Mouse (Mus musculus): ENCODE data around the gene Wdr89. TPM values are rescaled to one million over a fixed set of nuclear protein-coding genes. Genes with fewer than 3 reads are reported as not detected.

Wdr89 gene
- polyA plus RNA-seq, 1 experiment: 13.7 TPM

DNA sequence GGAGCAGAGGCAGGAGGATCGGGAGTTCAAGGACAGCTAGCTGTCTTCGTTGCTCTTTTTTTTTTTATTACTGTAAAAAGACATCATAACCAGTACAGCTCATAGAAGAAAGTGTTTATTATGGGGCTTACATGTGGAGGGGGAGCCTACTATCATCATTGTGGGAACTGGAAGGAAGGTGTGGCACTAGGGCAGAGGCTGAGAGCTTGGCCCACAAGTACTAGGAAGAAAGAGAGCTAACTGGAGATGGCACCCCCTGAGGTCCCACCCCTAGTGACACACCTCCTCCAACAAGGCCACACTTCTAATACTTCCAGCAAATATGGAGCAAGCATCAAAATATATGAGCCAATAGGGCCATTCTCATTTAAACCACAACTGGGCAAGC is 19.6 kb downstream of the Wdr89 start:
- H3K4me1 ChIP-seq (ENCODE audit: control insufficient read depth, insufficient read depth, low read length): no peaks in the 10 kb centered on the region
- TF ChIP-seq POLR2A (IDR thresholded peaks at IDR 0.05; ENCODE audit: borderline replicate concordance, low read depth, low read length): no peak
- TF ChIP-seq CTCF (IDR thresholded peaks at IDR 0.05; ENCODE audit: low read depth, low read length): no peak
- no peak overlapping the region for H3K4me3 ChIP-seq (ENCODE audit: insufficient read depth, low read length)
- no peak overlapping the region for H3K27ac ChIP-seq (ENCODE audit: insufficient read depth, low read depth, low read length)

DNA sequence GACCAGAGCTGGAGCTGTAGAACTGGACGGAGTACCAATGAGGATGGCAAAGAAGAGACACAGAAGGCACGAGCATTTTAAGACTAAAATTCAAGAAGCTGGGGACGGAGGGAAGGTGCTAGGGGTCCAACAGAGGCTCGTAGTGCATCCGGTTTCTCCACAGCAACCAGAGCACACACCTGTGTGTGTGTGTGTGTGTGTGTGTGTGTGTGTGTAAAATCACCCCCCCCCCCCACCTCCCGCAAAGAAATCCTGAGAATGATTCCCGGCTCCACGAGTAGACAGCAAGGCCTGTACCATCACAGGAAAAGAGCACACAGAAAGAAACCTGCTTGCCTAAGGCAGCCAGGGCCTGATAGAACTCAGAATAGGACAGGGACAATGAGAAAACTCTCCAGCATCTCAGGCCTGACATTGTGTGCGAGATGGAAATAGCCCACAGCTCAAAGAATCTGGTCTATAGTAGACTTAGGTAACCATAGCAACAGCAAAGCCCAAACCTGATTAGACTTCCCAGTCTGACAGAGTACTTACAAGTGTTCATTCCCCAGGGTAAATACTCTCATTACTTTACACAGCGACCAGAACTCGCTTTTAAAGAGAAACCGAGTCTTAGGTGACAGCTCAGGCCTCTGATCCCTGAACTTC is 20.2 kb downstream of the Wdr89 start:
- TF ChIP-seq POLR2A (IDR thresholded peaks at IDR 0.05; ENCODE audit: borderline replicate concordance, low read depth, low read length) (no peak), CTCF (IDR thresholded peaks at IDR 0.05; ENCODE audit: low read depth, low read length) (no peak)
- no peak overlapping the region for H3K27ac ChIP-seq (ENCODE audit: insufficient read depth, low read depth, low read length)
- no peaks in the 10 kb centered on the region for H3K4me1 ChIP-seq (ENCODE audit: control insufficient read depth, insufficient read depth, low read length)
- no peak overlapping the region for H3K4me3 ChIP-seq (ENCODE audit: insufficient read depth, low read length)

DNA sequence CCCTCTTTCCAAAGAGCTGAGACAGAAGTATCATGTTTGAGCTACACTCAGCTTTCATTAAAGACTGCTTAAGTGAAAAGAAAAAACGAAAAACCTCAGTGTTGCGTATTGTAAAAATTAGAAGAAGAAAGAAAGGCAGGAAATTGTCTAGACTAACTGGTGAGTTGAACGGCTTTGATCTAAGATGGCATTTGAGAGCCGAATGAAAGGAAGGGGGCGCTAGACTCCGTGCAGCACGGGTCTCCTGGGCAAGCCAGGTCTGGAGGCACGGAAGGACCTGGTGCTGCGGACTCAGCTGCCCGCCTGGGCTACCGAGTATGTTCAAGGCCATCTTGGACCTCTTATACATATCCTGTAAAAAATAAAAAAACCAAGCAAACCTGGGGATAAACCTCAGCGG is 21.1 kb downstream of the Wdr89 start:
- TF ChIP-seq POLR2A (IDR thresholded peaks at IDR 0.05; ENCODE audit: borderline replicate concordance, low read depth, low read length) (no peak), CTCF (IDR thresholded peaks at IDR 0.05; ENCODE audit: low read depth, low read length) (0 out of 2 replicates have a peak, but pooled peaks have one; percentile 19)
- Histone ChIP-seq H3K4me1 (ENCODE audit: control insufficient read depth, insufficient read depth, low read length) (no peaks in the 10 kb centered on the region), H3K4me3 (ENCODE audit: insufficient read depth, low read length) (no peak overlapping the region), H3K27ac (ENCODE audit: insufficient read depth, low read depth, low read length) (no peak overlapping the region)

DNA sequence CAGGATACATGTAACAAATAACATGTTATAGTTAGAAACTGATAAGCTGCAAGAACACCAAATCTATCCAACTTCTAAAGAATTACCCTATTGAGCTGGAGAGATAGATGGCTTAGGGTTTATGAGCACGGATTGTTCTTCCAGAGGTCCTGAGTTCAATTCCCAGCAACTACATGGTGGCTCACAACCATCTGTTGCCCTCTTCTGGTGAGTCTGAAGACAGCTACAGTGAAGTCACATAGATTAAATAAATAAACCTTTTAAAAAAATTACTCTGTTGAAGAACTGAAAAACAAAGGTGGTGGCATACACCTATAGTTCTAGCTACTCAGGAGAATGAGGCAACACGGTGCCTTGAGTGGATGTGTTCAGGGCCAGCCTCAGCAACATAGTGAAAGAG is 21.7 kb downstream of the Wdr89 start:
- H3K4me1 ChIP-seq (ENCODE audit: control insufficient read depth, insufficient read depth, low read length): no peaks in the 10 kb centered on the region
- no peak for TF ChIP-seq CTCF (IDR thresholded peaks at IDR 0.05; ENCODE audit: low read depth, low read length)
- TF ChIP-seq POLR2A (IDR thresholded peaks at IDR 0.05; ENCODE audit: borderline replicate concordance, low read depth, low read length): no peak

DNA sequence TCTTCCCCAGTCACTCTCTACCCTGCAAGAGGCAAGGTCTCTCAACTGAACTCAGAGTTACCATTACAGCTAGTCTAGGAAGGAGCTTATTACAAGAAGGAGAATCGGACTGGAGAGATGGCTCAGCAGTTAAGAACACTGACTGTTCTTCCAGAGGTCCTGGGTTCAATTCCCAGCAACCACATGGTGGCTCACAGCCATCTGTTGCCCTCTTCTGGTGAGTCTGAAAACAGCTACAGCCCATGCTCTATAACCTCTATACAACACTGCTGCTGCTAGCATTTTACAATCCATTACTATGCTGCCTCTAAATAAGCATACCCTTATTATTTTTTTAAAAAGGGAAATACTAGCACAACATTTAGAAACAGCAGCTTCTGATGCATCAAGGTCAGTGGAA is 23.6 kb downstream of the Wdr89 start:
- TF ChIP-seq POLR2A (IDR thresholded peaks at IDR 0.05; ENCODE audit: borderline replicate concordance, low read depth, low read length) (no peak), CTCF (IDR thresholded peaks at IDR 0.05; ENCODE audit: low read depth, low read length) (no peak)
- Histone ChIP-seq H3K27ac (ENCODE audit: insufficient read depth, low read depth, low read length) (no peak overlapping the region), H3K4me1 (ENCODE audit: control insufficient read depth, insufficient read depth, low read length) (no peaks in the 10 kb centered on the region), H3K4me3 (ENCODE audit: insufficient read depth, low read length) (no peak overlapping the region)

More for the DNA sequence above, 21.7 kb downstream of the Wdr89 start:
- no peak overlapping the region for H3K27ac ChIP-seq (ENCODE audit: insufficient read depth, low read depth, low read length)
- no peak overlapping the region for H3K4me3 ChIP-seq (ENCODE audit: insufficient read depth, low read length)

DNA sequence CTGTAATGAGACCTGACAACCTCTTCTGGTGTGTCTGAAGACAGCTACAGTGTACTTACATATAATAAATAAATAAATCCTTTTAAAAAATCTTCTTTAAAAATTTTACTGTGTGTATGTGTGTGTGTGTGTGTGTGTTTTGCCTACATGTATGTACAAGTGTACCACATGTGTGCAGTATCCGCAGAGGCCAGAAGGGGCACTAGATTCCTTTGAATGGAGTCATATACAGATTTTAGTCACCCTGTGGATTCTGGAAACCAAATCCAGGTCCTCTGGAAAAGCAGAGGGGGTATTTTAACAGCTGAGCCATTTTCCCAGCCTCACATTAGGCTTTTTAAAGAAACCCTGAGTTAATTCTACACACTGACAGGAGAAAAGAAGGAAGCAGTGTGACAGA is 27.6 kb downstream of the Wdr89 start:
- no peak for TF ChIP-seq CTCF (IDR thresholded peaks at IDR 0.05; ENCODE audit: low read depth, low read length)
- no peak for TF ChIP-seq POLR2A (IDR thresholded peaks at IDR 0.05; ENCODE audit: borderline replicate concordance, low read depth, low read length)
- Histone ChIP-seq H3K4me1 (ENCODE audit: control insufficient read depth, insufficient read depth, low read length) (peaks cover 21% of the 10 kb centered on the region), H3K27ac (ENCODE audit: insufficient read depth, low read depth, low read length) (no peak overlapping the region), H3K4me3 (ENCODE audit: insufficient read depth, low read length) (no peak overlapping the region)

DNA sequence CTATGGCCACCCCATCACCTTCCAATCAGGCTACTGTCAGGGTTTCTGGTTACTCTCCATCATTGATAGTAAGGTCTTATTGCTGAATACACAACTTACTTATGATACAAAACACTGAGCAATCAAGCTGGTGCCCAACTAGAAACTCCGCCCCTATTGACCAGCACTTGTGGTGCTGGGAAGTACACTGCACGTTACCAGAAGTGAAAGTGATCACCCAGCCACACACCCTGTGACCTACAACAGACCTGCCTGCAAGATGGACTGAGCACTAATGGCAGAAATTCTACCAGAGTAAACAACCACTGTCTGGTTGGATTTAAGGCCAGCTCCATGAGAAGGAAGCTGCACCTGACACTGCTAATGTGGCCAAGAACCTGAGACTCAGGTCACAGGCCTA is 31.0 kb downstream of the Wdr89 start:
- Histone ChIP-seq H3K27ac (ENCODE audit: insufficient read depth, low read depth, low read length) (no peak overlapping the region), H3K4me1 (ENCODE audit: control insufficient read depth, insufficient read depth, low read length) (peaks cover 46% of the 10 kb centered on the region), H3K4me3 (ENCODE audit: insufficient read depth, low read length) (no peak overlapping the region)
- TF ChIP-seq POLR2A (IDR thresholded peaks at IDR 0.05; ENCODE audit: borderline replicate concordance, low read depth, low read length) (no peak), CTCF (IDR thresholded peaks at IDR 0.05; ENCODE audit: low read depth, low read length) (no peak)

DNA sequence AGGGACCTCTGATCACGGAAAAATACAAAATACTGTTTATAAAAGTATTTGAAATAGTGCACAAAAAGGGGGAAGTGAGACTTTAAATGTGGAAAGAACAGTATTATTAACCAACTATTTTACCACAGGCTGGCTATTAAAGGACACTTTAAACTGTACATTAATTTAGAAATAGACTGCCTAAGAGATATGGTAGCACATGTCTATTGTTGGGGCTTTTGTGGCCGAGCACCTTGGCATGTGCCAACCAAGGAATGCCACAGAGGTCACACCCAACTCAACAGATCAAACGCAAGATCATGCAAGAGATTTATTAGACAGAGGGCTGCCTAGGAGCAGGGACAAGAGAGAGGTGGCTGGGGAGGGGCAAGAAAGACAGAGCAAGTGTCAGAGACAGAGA is 32.2 kb downstream of the Wdr89 start:
- H3K27ac ChIP-seq (ENCODE audit: insufficient read depth, low read depth, low read length): no peak overlapping the region
- H3K4me1 ChIP-seq (ENCODE audit: control insufficient read depth, insufficient read depth, low read length): peaks cover 46% of the 10 kb centered on the region
- TF ChIP-seq CTCF (IDR thresholded peaks at IDR 0.05; ENCODE audit: low read depth, low read length) (no peak), POLR2A (IDR thresholded peaks at IDR 0.05; ENCODE audit: borderline replicate concordance, low read depth, low read length) (no peak)

DNA sequence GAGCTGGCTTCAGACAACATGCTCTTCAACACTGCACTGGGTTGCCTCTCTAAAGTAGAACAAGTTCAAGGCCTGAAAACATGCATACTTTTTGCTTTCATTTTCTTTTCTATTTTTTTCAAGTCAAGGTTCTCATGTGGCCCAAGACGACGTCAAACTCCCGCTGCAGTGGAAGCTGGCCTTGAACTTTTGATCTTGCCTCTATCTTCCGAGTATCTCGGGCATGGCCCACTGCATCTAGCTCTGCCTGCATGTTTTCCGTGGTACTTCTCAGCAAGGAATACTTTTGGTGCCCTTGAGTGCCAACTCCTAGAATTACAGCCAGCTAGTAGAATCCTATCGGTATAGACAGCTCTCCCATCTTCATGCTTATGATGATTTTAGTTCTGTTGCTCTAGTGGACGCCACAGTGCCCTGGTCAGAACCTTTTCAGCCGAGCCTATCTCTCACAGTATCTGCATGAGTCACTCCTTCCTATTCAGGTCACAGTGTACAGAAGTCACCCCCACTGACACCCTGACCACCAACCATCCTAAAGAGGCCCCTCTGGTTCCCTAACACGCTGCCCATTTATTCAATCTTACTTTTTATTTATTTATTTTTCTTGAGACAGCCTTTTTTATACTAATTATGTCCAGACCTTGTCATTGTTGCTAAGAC is 33.4 kb downstream of the Wdr89 start:
- Histone ChIP-seq H3K27ac (ENCODE audit: insufficient read depth, low read depth, low read length) (no peak overlapping the region), H3K4me3 (ENCODE audit: insufficient read depth, low read length) (no peak overlapping the region), H3K4me1 (ENCODE audit: control insufficient read depth, insufficient read depth, low read length) (peaks cover 46% of the 10 kb centered on the region)
- no peak for TF ChIP-seq CTCF (IDR thresholded peaks at IDR 0.05; ENCODE audit: low read depth, low read length)
- TF ChIP-seq POLR2A (IDR thresholded peaks at IDR 0.05; ENCODE audit: borderline replicate concordance, low read depth, low read length): no peak

More for the DNA sequence above, 32.2 kb downstream of the Wdr89 start:
- no peak overlapping the region for H3K4me3 ChIP-seq (ENCODE audit: insufficient read depth, low read length)

DNA sequence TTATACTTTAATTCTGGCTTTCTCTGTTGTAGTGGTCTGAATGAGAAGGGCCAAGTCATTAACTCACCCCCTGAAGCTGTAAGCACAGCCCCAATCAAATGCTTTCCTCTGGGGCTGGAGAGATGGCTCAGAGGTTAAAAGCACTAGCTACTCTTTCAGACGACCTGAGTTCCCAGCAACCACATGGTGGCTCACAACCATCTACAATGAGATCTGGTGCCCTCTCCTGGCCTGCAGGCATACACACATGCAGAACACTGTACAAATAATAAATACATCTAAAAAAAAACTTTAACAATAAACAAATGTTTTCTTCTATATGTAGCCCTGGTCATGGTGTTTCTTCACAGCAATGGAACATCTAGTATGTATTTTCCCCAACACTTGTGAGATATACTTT is 39.7 kb downstream of the Wdr89 start:
- no peak overlapping the region for H3K27ac ChIP-seq (ENCODE audit: insufficient read depth, low read depth, low read length)
- peaks cover 7% of the 10 kb centered on the region for H3K4me1 ChIP-seq (ENCODE audit: control insufficient read depth, insufficient read depth, low read length)
- TF ChIP-seq POLR2A (IDR thresholded peaks at IDR 0.05; ENCODE audit: borderline replicate concordance, low read depth, low read length) (no peak), CTCF (IDR thresholded peaks at IDR 0.05; ENCODE audit: low read depth, low read length) (no peak)
- H3K4me3 ChIP-seq (ENCODE audit: insufficient read depth, low read length): no peak overlapping the region
